Mouse (Mus musculus): ENCODE measurements around the gene Rps6.

DNA sequence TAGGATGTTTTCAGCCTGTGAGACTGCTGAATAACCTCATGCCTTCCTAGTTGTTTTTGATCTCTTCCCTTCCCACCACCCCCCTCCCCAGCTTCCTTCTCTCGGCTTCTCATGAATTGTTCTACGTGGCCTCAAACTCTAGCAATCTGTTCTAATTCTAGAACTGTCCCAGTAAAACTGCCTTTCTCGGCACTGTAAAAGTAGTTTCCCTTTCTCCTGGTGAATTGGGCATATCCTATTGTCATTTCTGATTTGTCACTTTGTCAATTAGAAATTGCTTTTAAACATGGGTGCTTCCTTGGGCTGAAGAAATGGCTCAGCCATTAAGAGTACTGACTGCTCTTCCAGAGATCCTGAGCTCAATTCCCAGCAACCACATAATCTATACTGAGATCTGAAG lies 5.2 kb downstream of the Rps6 start:
- TF ChIP-seq CTCF (IDR thresholded peaks at IDR 0.05; ENCODE audit: low read depth, low read length) (no peak), POLR2A (IDR thresholded peaks at IDR 0.05; ENCODE audit: borderline replicate concordance, low read depth, low read length) (no peak)

All from bone marrow macrophage, adult 2 months (primary cell).